In the genomic region with DNA sequence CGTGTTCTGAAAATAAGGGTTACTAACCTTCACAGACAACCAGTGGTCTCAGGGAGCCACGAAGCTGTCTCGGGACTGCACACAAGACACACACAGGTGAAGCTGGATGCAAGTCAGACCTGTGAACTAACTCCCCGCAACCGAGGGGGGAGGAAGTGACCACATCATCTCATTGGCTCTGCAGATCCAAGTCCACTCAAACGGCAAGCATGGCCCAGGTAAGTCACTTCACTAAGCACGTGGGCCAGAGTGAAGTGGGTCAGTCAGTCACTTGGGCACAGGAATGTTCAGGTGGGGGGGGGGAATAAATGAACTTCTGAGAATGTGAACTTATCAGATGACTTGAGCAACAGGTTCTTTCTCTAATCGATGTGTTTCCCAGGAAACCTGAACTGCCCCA, we compare ENCODE assay signal across 35 mouse cellular contexts. TPM values are rescaled to one million over a fixed set of nuclear protein-coding genes. Genes with fewer than 3 reads are reported as not detected.
"Had no signal": no experiment of that assay in that cellular context is flagged by ENCODE, and none has a peak within 500 bp of the region (broad histone marks: within the 10 kb centered on the region; RNA-seq: fewer than 3 reads in every experiment).

No protein-coding gene starts in this region.

- H3K36me3 ChIP-seq: embryonic facial prominence, embryonic 10.5 days; embryonic facial prominence, embryonic 12.5 days; embryonic facial prominence, embryonic 13.5 days; embryonic facial prominence, embryonic 15.5 days; forebrain, embryonic 15.5 days had no signal

- H3K4me2 ChIP-seq: embryonic facial prominence, embryonic 12.5 days; embryonic facial prominence, embryonic 13.5 days; embryonic facial prominence, embryonic 15.5 days; forebrain, embryonic 12.5 days; forebrain, embryonic 13.5 days; forebrain, embryonic 15.5 days had no signal

- H3K27ac ChIP-seq: embryonic facial prominence, embryonic 10.5 days; embryonic facial prominence, embryonic 12.5 days; embryonic facial prominence, embryonic 13.5 days; embryonic facial prominence, embryonic 15.5 days; forebrain, embryonic 10.5 days; forebrain, embryonic 12.5 days; forebrain, embryonic 13.5 days; forebrain, embryonic 15.5 days; gastrocnemius, adult 2 months had no signal

- H3K9me3 ChIP-seq: embryonic facial prominence, embryonic 10.5 days; embryonic facial prominence, embryonic 12.5 days; embryonic facial prominence, embryonic 13.5 days; embryonic facial prominence, embryonic 15.5 days; forebrain, embryonic 10.5 days; forebrain, embryonic 12.5 days; forebrain, embryonic 13.5 days; forebrain, embryonic 15.5 days had no signal

- H3K9ac ChIP-seq: embryonic facial prominence, embryonic 12.5 days; embryonic facial prominence, embryonic 13.5 days; embryonic facial prominence, embryonic 15.5 days; forebrain, embryonic 12.5 days; forebrain, embryonic 13.5 days; forebrain, embryonic 15.5 days had no signal

- DNase-seq: cerebellum, adult 18-20 months; cerebellum, adult 2 months; cerebellum, adult 8-10 months; cerebellum, adult 9-10 months; cerebellum, adult 9-11 months; cerebellum, postnatal 10 days; cerebellum, postnatal 14 days; cerebellum, postnatal 25 days; cerebellum, postnatal 36 days; embryo, embryonic 11 days; gastrocnemius, adult 2 months; gastrocnemius, postnatal 10 days; gastrocnemius, postnatal 14 days; gastrocnemius, postnatal 25 days; gastrocnemius, postnatal 36 days; heart, adult 18-20 months had no signal

- ATAC-seq: forebrain, embryonic 13.5 days; forebrain, embryonic 14.5 days; forebrain, embryonic 15.5 days; forebrain, embryonic 16.5 days had no signal

- H3K4me3 ChIP-seq: embryonic facial prominence, embryonic 10.5 days; embryonic facial prominence, embryonic 12.5 days; embryonic facial prominence, embryonic 13.5 days; embryonic facial prominence, embryonic 15.5 days; erythroblast, embryonic 14.5 days; forebrain, embryonic 10.5 days; forebrain, embryonic 12.5 days; forebrain, embryonic 13.5 days; forebrain, embryonic 15.5 days; gastrocnemius, adult 2 months had no signal

RNA-seq across cellular contexts. Expression of gene Sox1, which starts 30.8 kb away (rescaled TPM):
- total RNA-seq: common myeloid progenitor, adult 5-6 weeks; gastrocnemius, adult 18-20 months; gastrocnemius, adult 2 months; gastrocnemius, adult 8-10 months; gastrocnemius, postnatal 14 days; gastrocnemius, postnatal 25 days; gastrocnemius, postnatal 36 days; gastrocnemius, postnatal 4 days; granulocyte monocyte progenitor cell, adult 5-6 weeks; heart, adult 18-20 months; heart, adult 8-10 months had no signal
- polyA plus RNA-seq: embryonic facial prominence, embryonic 13.5 days; embryonic facial prominence, embryonic 14.5 days; gonadal fat pad, adult 2 months had no signal
